Mouse (Mus musculus) adipocyte (in vitro differentiated cells): ENCODE data around the gene Lima1.

ENCODE experiments used
- DNase-seq: peaks from one replicate; pipeline ENCODE4 v3.0.0-alpha.2; 2016; ENCODE audit warnings: low spot score

Lima1 gene

GRCm38 (mm10) chr15:99866450-99867221, 8.6 kb downstream of the Lima1 start:
- DNase-seq = no peak

- DNase-seq = peak; percentile 71
These were observed 9.3 kb downstream of the Lima1 start for GRCm38 (mm10) chr15:99865942-99866341.

GRCm38 (mm10) chr15:99865494-99865941, 9.7 kb downstream of the Lima1 start:
- no peak for DNase-seq

- no peak for DNase-seq
These were observed 10.2 kb downstream of the Lima1 start for GRCm38 (mm10) chr15:99865046-99865445.

- DNase-seq = no peak
These were observed 11.5 kb downstream of the Lima1 start for GRCm38 (mm10) chr15:99863786-99864185.

GRCm38 (mm10) chr15:99863358-99863757, 11.9 kb downstream of the Lima1 start:
- peak; percentile 86 for DNase-seq

GRCm38 (mm10) chr15:99862473-99862872, 12.8 kb downstream of the Lima1 start:
- DNase-seq = no peak

- DNase-seq = no peak
These were observed 13.3 kb downstream of the Lima1 start for GRCm38 (mm10) chr15:99861955-99862354.

- peak; percentile 63 for DNase-seq
These were observed 13.7 kb downstream of the Lima1 start for GRCm38 (mm10) chr15:99861536-99861935.

- no peak for DNase-seq
These were observed 15.4 kb downstream of the Lima1 start for GRCm38 (mm10) chr15:99859644-99860392.

GRCm38 (mm10) chr15:99857479-99857878, 17.8 kb downstream of the Lima1 start:
- DNase-seq = peak; percentile 87

- DNase-seq = peak; percentile 77
These were observed 20.1 kb downstream of the Lima1 start for GRCm38 (mm10) chr15:99855119-99855518.

- DNase-seq = peak; percentile 54
These were observed 22.5 kb downstream of the Lima1 start for GRCm38 (mm10) chr15:99852606-99853237.

GRCm38 (mm10) chr15:99850265-99850664, 25.0 kb downstream of the Lima1 start:
- DNase-seq = no peak

- DNase-seq = no peak
These were observed 27.3 kb downstream of the Lima1 start for GRCm38 (mm10) chr15:99847937-99848336.

GRCm38 (mm10) chr15:99847207-99847881, 27.9 kb downstream of the Lima1 start:
- DNase-seq = no peak

- DNase-seq = no peak
These were observed 28.6 kb downstream of the Lima1 start for GRCm38 (mm10) chr15:99846633-99847032.

GRCm38 (mm10) chr15:99843856-99844255, 31.4 kb downstream of the Lima1 start:
- no peak for DNase-seq

GRCm38 (mm10) chr15:99839910-99840309, 35.3 kb downstream of the Lima1 start:
- DNase-seq = peak; percentile 88

- no peak for DNase-seq
These were observed 36.0 kb downstream of the Lima1 start for GRCm38 (mm10) chr15:99839165-99839840.

- DNase-seq = no peak
These were observed 37.7 kb downstream of the Lima1 start for GRCm38 (mm10) chr15:99837561-99837960.

- no peak for DNase-seq
These were observed 40.1 kb downstream of the Lima1 start for GRCm38 (mm10) chr15:99835191-99835590.
